Mouse (Mus musculus) layer of hippocampus, adult 18-20 months (tissue): ENCODE measurements around the gene Esp6. TPM values are rescaled to one million over a fixed set of nuclear protein-coding genes. Genes with fewer than 3 reads are reported as not detected.
"Not testable (repeated sequence)": the region's sequence is repeated elsewhere in the genome, so short reads cannot be mapped to it uniquely, and the experiment has no call there.

Experiments
- DNase-seq, 2 experiments: peaks; one replicate each; pipeline ENCODE4 v3.0.0; 2022; ENCODE audit warnings: low spot score in 2 of 2
- long read RNA-seq: library from polyadenylated mRNA; stranded (forward); transcript quantifications from one replicate; pipeline ENCODE4 v2.0.0, GENCODE M21; 2021
- total RNA-seq, 2 experiments: library from RNA; stranded (reverse); gene quantifications; 2 replicates each; pipeline ENCODE4 v1.2.3; 2021

Gene Esp6
- total RNA-seq = not detected
- long read RNA-seq = 0 reads

- no peak for DNase-seq
Observed at GRCm38 (mm10) chr17:40561207-40561606, at the start of gene Esp6. Gene Esp6, plus strand, starts transcription at chr17:40561507.

GRCm38 (mm10) chr17:40519818-40520217, 41.5 kb upstream of the Esp6 start, which contains the start of gene Esp8:
Gene Esp8, plus strand, starts transcription at chr17:40520022.
- DNase-seq = no peak

- no peak for DNase-seq
Observed at GRCm38 (mm10) chr17:40529813-40530212, 31.5 kb upstream of the Esp6 start.

- no peak for DNase-seq
Observed at GRCm38 (mm10) chr17:40531147-40531546, 30.2 kb upstream of the Esp6 start.

- DNase-seq = not testable (repeated sequence)
Observed at GRCm38 (mm10) chr17:40547005-40547404, 14.3 kb upstream of the Esp6 start.

- DNase-seq = no peak
Observed at GRCm38 (mm10) chr17:40553470-40553869, 7.8 kb upstream of the Esp6 start.

GRCm38 (mm10) chr17:40583906-40584305, 22.6 kb downstream of the Esp6 start:
- not testable (repeated sequence) for DNase-seq

- no peak for DNase-seq
Observed at GRCm38 (mm10) chr17:40591297-40591696, 30.0 kb downstream of the Esp6 start.

- DNase-seq = no peak
Observed at GRCm38 (mm10) chr17:40598294-40598693, 37.0 kb downstream of the Esp6 start, which contains the start of gene Esp4. Gene Esp4, plus strand, starts transcription at chr17:40598594.

Other genes starting within 250 kb of the Esp6 start
- not detected for gene Crisp1, start 242.3 kb upstream of the Esp6 start, total RNA-seq
- gene Esp8, start 41.5 kb upstream of the Esp6 start, total RNA-seq = not detected
- gene Esp4, start 37.1 kb downstream of the Esp6 start, total RNA-seq = not detected
- not detected for gene Esp3, start 70.6 kb downstream of the Esp6 start, total RNA-seq
- not detected for gene Esp1, start 165.6 kb downstream of the Esp6 start, total RNA-seq
- not detected for gene Crisp2, start 245.5 kb downstream of the Esp6 start, total RNA-seq
- not detected for gene Rhag, start 249.6 kb downstream of the Esp6 start, total RNA-seq